Mouse (Mus musculus) hindbrain, postnatal 0 days (tissue): ENCODE measurements around the gene Jmjd1c. TPM values are rescaled to one million over a fixed set of nuclear protein-coding genes. Genes with fewer than 3 reads are reported as not detected.

Source experiments
- ATAC-seq: fragments of 200-750 bp; cut with Nextera tagmentation; 2 replicates; pipeline ENCODE4 v1.8.0; 2017; ENCODE audit warnings: mild to moderate bottlenecking, moderate TSS enrichment, moderate library complexity
- DNase-seq: peaks from one replicate; pipeline ENCODE4 v3.0.0-alpha.2; 2015; ENCODE audit warnings: low spot score
- H3K27ac ChIP-seq: fragments of 300-500 bp; sonication (generic); 2 replicates; pipeline ENCODE4 v1.5.1; 2014; ENCODE audit warnings: mild to moderate bottlenecking
- H3K27me3 ChIP-seq: fragments of 300-500 bp; sonication (generic); 2 replicates; pipeline ENCODE4 v1.6.1; 2014; ENCODE audit warnings: low read length, mixed read lengths; ENCODE audit not compliant: insufficient read depth
- H3K36me3 ChIP-seq: fragments of 300-500 bp; sonication (generic); 2 replicates; pipeline ENCODE4 v1.6.1; 2014; ENCODE audit warnings: low read length, mixed read lengths; ENCODE audit not compliant: insufficient read depth
- H3K4me1 ChIP-seq: fragments of 300-500 bp; sonication (generic); 2 replicates; pipeline ENCODE4 v1.6.1; 2014; ENCODE audit warnings: antibody characterized with exemption, low read length, mixed read lengths; ENCODE audit not compliant: insufficient read depth
- H3K4me2 ChIP-seq: fragments of 300-500 bp; sonication (generic); 2 replicates; pipeline ENCODE4 v1.6.1; 2014; ENCODE audit warnings: low read depth, mild to moderate bottlenecking, low read length, moderate library complexity, mixed read lengths
- H3K4me3 ChIP-seq: fragments of 300-500 bp; sonication (generic); 2 replicates; pipeline ENCODE4 v1.5.1; 2014; ENCODE audit warnings: low read length
- H3K9ac ChIP-seq: fragments of 300-500 bp; sonication (generic); replicated peaks from 2 replicates; pipeline ENCODE4 v1.6.1; 2014; ENCODE audit warnings: mild to moderate bottlenecking, low read length, moderate library complexity, mixed read lengths
- H3K9me3 ChIP-seq: fragments of 300-500 bp; sonication (generic); 2 replicates; pipeline ENCODE4 v1.6.1; 2016; ENCODE audit warnings: low read length, mixed read lengths
- CTCF ChIP-seq: IDR thresholded peaks from 2 replicates; pipeline ENCODE4 v1.5.1; 2016; ENCODE audit warnings: antibody characterized with exemption, control low read depth, low read depth
- WGBS: fragments of 180-500 bp; shearing (Covaris S2); extraction: QIAGEN DNeasy Blood & Tissue Kit; methylation state at CpG from one replicate; pipeline ENCODE4 v1.1.7; 2014; 5-methylcytosine and 5-hydroxymethylcytosine counted together
- polyA plus RNA-seq: library from polyadenylated mRNA; unstranded; fragments of >200 nt; fragmentation: Nextera tagmentation; extraction: Ambion mirVana; gene quantifications from 2 replicates; pipeline ENCODE4 v1.2.1, GENCODE M21; 2015
- total RNA-seq: library from RNA; depleted of rRNA; stranded (reverse); fragments of >200 nt; gene quantifications from 2 replicates; pipeline ENCODE4 v1.2.3, GENCODE M21; 2014

Gene Jmjd1c
- total and polyA plus RNA-seq, 2 experiments from 2014 or later, result 45.4 to 54.1 TPM

DNA sequence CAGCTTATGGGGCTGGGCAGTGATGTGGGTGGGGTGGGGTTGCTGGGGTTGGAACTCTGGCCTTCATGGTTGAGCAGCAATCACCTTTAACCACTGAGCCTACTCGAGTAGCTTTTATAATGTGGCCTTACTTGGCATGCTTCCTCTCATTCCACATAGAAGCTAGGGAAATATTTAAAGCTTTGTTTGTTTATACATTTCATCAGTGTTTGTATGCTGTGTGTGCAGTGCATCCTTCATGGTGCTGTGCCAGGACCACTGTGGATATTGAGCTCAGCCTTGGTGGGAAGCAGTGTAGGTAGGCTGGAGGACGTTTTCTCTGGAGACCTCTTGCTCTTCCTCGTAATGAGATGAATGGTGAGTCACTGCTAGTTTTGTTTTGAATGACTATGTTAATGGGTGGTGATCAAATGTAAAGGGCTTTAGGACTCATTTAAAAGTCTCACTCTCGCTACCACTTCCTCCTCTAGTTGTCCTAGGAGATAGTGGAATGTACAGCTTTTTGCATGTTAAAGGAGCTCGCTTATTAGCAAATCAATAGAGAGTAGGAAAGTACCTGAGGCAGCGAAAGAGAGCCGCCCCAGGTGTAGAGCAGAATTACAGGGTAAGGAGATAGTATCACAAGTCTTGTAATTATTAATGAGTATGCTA is 4.2 kb downstream of the Jmjd1c start:
- Histone ChIP-seq H3K4me1 (peaks cover 41% of the 10 kb centered on the region), H3K36me3 (no peaks in the 10 kb centered on the region), H3K9ac (no peak overlapping the region), H3K27ac (no peak overlapping the region), H3K4me3 (no peak overlapping the region), H3K9me3 (no peaks in the 10 kb centered on the region), H3K4me2 (peak overlapping the region; percentile 30; the same call in 1 of the 2 replicates), H3K27me3 (no peaks in the 10 kb centered on the region)
- no peak for ATAC-seq
- DNase-seq, result peak; percentile 46
- WGBS, result 30% methylated on average over 7 of the region's 7 CpGs
- peak; percentile 21; the same call in 1 of the 2 replicates for TF ChIP-seq CTCF

- DNase-seq (no peak), ATAC-seq (no peak)
- Histone ChIP-seq H3K4me2 (no peak overlapping the region), H3K27ac (no peak overlapping the region), H3K9ac (no peak overlapping the region), H3K27me3 (no peaks in the 10 kb centered on the region), H3K4me3 (no peak overlapping the region), H3K9me3 (no peaks in the 10 kb centered on the region), H3K4me1 (peaks cover 46% of the 10 kb centered on the region), H3K36me3 (no peaks in the 10 kb centered on the region)
- no peak for TF ChIP-seq CTCF
- 57% methylated on average over 9 of the region's 9 CpGs for WGBS
Observed at GRCm38 (mm10) chr10:67100831-67101251, 4.9 kb downstream of the Jmjd1c start.

- 18% methylated on average over 9 of the region's 9 CpGs for WGBS
- no peak for ATAC-seq
- H3K4me1 ChIP-seq, result peaks cover 42% of the 10 kb centered on the region
- H3K27ac ChIP-seq, result no peak overlapping the region
- H3K27me3 ChIP-seq, result no peaks in the 10 kb centered on the region
- no peak overlapping the region for H3K4me2 ChIP-seq
- no peak for TF ChIP-seq CTCF
- no peak overlapping the region for H3K9ac ChIP-seq
- no peaks in the 10 kb centered on the region for H3K9me3 ChIP-seq
- DNase-seq, result no peak
- H3K4me3 ChIP-seq, result no peak overlapping the region
- 0 out of 2 replicates have a peak, but pooled peaks cover 4% of the 10 kb centered on the region for H3K36me3 ChIP-seq
Observed at GRCm38 (mm10) chr10:67104543-67104942, 8.6 kb downstream of the Jmjd1c start.

DNA sequence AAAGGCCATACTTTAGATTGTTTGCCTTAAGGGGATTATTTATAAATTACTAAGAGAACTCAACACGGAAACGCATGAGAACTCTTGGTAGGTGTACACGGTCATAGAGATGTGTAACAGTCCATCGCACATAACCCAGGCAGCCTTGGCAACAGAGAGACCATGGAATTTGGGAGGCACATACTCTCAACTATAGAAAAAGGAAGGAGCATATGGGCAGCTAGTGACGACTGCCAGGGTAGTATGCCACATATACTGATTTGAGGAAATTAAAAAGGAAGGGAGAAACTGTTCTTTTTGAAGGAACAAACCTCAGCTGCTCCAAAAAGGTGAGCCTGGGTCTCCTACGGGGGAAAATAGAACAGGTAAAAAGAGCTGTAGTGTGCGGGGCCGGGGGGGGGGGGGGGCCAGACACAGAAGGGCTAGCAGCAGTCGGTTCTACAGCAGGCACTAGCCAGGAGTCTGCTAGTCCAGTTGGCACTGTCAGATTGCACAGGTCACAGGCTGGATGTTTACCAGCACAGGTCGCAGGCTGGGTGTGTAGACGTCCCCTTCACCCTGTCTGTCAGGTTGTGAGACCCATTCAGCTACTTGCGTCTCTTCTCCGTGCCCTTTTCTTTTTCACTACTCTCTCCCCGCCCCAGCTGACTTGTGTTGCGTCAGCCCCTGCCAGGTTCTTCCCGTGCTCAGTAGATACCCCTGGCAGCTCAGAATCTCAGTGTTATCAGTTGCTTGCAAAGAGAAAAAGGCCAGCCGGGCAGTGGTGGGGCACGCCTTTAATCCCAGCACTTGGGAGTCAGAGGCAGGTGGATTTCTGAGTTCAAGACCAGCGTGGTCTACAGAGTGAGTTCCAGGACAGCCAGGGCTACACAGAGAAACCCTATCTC is 9.6 kb downstream of the Jmjd1c start:
- ATAC-seq, result no peak

DNA sequence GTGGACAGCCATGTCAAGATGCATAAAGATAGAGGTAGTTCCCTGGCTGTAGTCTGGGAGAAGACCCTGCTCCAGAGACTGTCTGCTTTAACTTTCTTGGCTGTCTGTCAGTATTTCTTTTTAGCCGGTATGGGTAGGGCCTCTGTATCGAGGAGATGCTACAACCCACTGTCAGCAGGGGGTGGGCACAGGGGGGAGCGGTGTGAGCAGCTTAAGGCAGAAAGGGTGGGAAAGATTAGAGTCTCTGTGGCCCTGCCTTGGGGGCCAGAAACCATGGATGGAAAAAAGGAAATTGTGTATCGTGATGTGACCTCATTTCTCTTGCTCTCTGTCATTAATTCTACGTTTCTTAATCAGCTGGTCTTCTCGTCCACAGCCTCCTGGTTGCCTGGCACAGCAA is 10.5 kb downstream of the Jmjd1c start:
- Histone ChIP-seq H3K27ac (no peak overlapping the region), H3K9ac (no peak overlapping the region), H3K27me3 (no peaks in the 10 kb centered on the region), H3K4me1 (peaks cover 29% of the 10 kb centered on the region), H3K4me2 (no peak overlapping the region), H3K4me3 (no peak overlapping the region), H3K9me3 (no peaks in the 10 kb centered on the region), H3K36me3 (0 out of 2 replicates have a peak, but pooled peaks cover 4% of the 10 kb centered on the region)
- no peak for TF ChIP-seq CTCF
- DNase-seq (no peak), ATAC-seq (no peak)
- 37% methylated on average over 6 of the region's 6 CpGs for WGBS

More for the DNA sequence above, 9.6 kb downstream of the Jmjd1c start:
- Histone ChIP-seq H3K4me1 (peaks cover 35% of the 10 kb centered on the region), H3K36me3 (0 out of 2 replicates have a peak, but pooled peaks cover 4% of the 10 kb centered on the region), H3K27ac (no peak overlapping the region), H3K4me2 (no peak overlapping the region), H3K4me3 (no peak overlapping the region), H3K9ac (no peak overlapping the region), H3K27me3 (no peaks in the 10 kb centered on the region), H3K9me3 (no peaks in the 10 kb centered on the region)
- WGBS, result 48% methylated on average over 19 of the region's 19 CpGs
- TF ChIP-seq CTCF, result no peak
- DNase-seq, result no peak

- TF ChIP-seq CTCF, result no peak
- Histone ChIP-seq H3K9ac (no peak overlapping the region), H3K4me1 (peaks cover 29% of the 10 kb centered on the region), H3K27me3 (no peaks in the 10 kb centered on the region), H3K27ac (no peak overlapping the region), H3K36me3 (0 out of 2 replicates have a peak, but pooled peaks cover 4% of the 10 kb centered on the region), H3K9me3 (no peaks in the 10 kb centered on the region), H3K4me3 (no peak overlapping the region), H3K4me2 (no peak overlapping the region)
- ATAC-seq, result no peak
- DNase-seq, result peak; percentile 37
- 57% methylated on average over 9 of the region's 9 CpGs for WGBS
Observed at GRCm38 (mm10) chr10:67107017-67107761, 11.3 kb downstream of the Jmjd1c start.
